Mouse (Mus musculus) liver, embryonic 12.5 days (tissue): ENCODE measurements around the gene Adcy2. TPM values are rescaled to one million over a fixed set of nuclear protein-coding genes. Genes with fewer than 3 reads are reported as not detected.

ENCODE experiments used
- ATAC-seq: fragments of 200-750 bp; cut with Nextera tagmentation; 2 replicates; pipeline ENCODE4 v1.8.0; 2017; ENCODE audit warnings: moderate number of reproducible peaks, mild to moderate bottlenecking, moderate library complexity
- H3K27ac ChIP-seq: fragments of 300-500 bp; sonication (generic); 2 replicates; pipeline ENCODE4 v1.5.1; 2016; ENCODE audit warnings: mild to moderate bottlenecking
- H3K27me3 ChIP-seq: fragments of 300-500 bp; sonication (generic); replicated peaks from 2 replicates; pipeline ENCODE4 v1.6.1; 2016; ENCODE audit warnings: mild to moderate bottlenecking, moderate library complexity
- H3K36me3 ChIP-seq: fragments of 300-500 bp; sonication (generic); 2 replicates; pipeline ENCODE4 v1.6.1; 2016; ENCODE audit warnings: mild to moderate bottlenecking, moderate library complexity
- H3K4me1 ChIP-seq: fragments of 300-500 bp; sonication (generic); 2 replicates; pipeline ENCODE4 v1.6.1; 2016
- H3K4me2 ChIP-seq: fragments of 300-500 bp; sonication (generic); 2 replicates; pipeline ENCODE4 v1.6.1; 2016; ENCODE audit warnings: mild to moderate bottlenecking, moderate library complexity
- H3K4me3 ChIP-seq: fragments of 300-500 bp; sonication (generic); 2 replicates; pipeline ENCODE4 v1.5.1; 2016; ENCODE audit warnings: mild to moderate bottlenecking, moderate library complexity
- H3K9ac ChIP-seq: fragments of 300-500 bp; sonication (generic); 2 replicates; pipeline ENCODE4 v1.6.1; 2016; ENCODE audit warnings: mild to moderate bottlenecking, moderate library complexity
- H3K9me3 ChIP-seq: fragments of 300-500 bp; sonication (generic); replicated peaks from 2 replicates; pipeline ENCODE4 v1.6.1; 2016; ENCODE audit warnings: mild to moderate bottlenecking, moderate library complexity
- WGBS: fragments of 180-500 bp; shearing (Covaris S2); methylation state at CpG from one replicate; pipeline ENCODE4 v1.1.7; 2016; ENCODE audit not compliant: insufficient replicate concordance; 5-methylcytosine and 5-hydroxymethylcytosine counted together
- polyA plus RNA-seq: library from polyadenylated mRNA; unstranded; fragments of >200 nt; fragmentation: Nextera tagmentation; extraction: Ambion mirVana; gene quantifications from 2 replicates; pipeline ENCODE4 v1.2.1, GENCODE M21; 2016

The Adcy2 gene
- polyA plus RNA-seq, 1 experiment from 2014 or later = 0.48 TPM

- Histone ChIP-seq H3K9me3 (peaks cover 7% of the 10 kb centered on the region; the same call in 1 of the 2 replicates), H3K4me2 (no peak overlapping the region), H3K9ac (no peak overlapping the region), H3K4me3 (no peak overlapping the region), H3K27ac (no peak overlapping the region), H3K4me1 (no peaks in the 10 kb centered on the region), H3K36me3 (no peaks in the 10 kb centered on the region), H3K27me3 (no peaks in the 10 kb centered on the region)
- ATAC-seq = no peak
Observed at GRCm38 (mm10) chr13:68793286-68793685, 206.1 kb downstream of the Adcy2 start.

- no peaks in the 10 kb centered on the region for H3K4me1 ChIP-seq
- H3K9me3 ChIP-seq = peaks cover 15% of the 10 kb centered on the region; the same call in 1 of the 2 replicates
- H3K36me3 ChIP-seq = no peaks in the 10 kb centered on the region
- ATAC-seq = no peak
- H3K27me3 ChIP-seq = no peaks in the 10 kb centered on the region
- no peak overlapping the region for H3K4me3 ChIP-seq
- 68% methylated on average over 8 of the region's 8 CpGs for WGBS
- no peak overlapping the region for H3K9ac ChIP-seq
- H3K4me2 ChIP-seq = no peak overlapping the region
- no peak overlapping the region for H3K27ac ChIP-seq
Observed at GRCm38 (mm10) chr13:68787286-68788061, 211.9 kb downstream of the Adcy2 start.

GRCm38 (mm10) chr13:68783096-68783495, 216.2 kb downstream of the Adcy2 start:
- Histone ChIP-seq H3K4me2 (no peak overlapping the region), H3K36me3 (no peaks in the 10 kb centered on the region), H3K27me3 (no peaks in the 10 kb centered on the region), H3K4me3 (no peak overlapping the region), H3K27ac (no peak overlapping the region), H3K4me1 (no peaks in the 10 kb centered on the region), H3K9ac (no peak overlapping the region), H3K9me3 (0 out of 2 replicates have a peak, but pooled peaks cover 10% of the 10 kb centered on the region)
- WGBS = 45% methylated on average over 1 of the region's 1 CpGs
- ATAC-seq = no peak

- H3K4me3 ChIP-seq = no peak overlapping the region
- H3K27ac ChIP-seq = no peak overlapping the region
- no peaks in the 10 kb centered on the region for H3K36me3 ChIP-seq
- H3K4me1 ChIP-seq = no peaks in the 10 kb centered on the region
- no peak for ATAC-seq
- no peaks in the 10 kb centered on the region for H3K27me3 ChIP-seq
- H3K4me2 ChIP-seq = no peak overlapping the region
- 67% methylated on average over 6 of the region's 6 CpGs for WGBS
- no peak overlapping the region for H3K9ac ChIP-seq
- H3K9me3 ChIP-seq = 0 out of 2 replicates have a peak, but pooled peaks cover 1% of the 10 kb centered on the region
Observed at GRCm38 (mm10) chr13:68778011-68778672, 221.2 kb downstream of the Adcy2 start.

GRCm38 (mm10) chr13:68773599-68774211, 225.6 kb downstream of the Adcy2 start:
- Histone ChIP-seq H3K36me3 (no peaks in the 10 kb centered on the region), H3K27me3 (no peaks in the 10 kb centered on the region), H3K4me2 (no peak overlapping the region), H3K4me3 (no peak overlapping the region), H3K27ac (no peak overlapping the region), H3K9ac (no peak overlapping the region), H3K9me3 (no peaks in the 10 kb centered on the region), H3K4me1 (no peaks in the 10 kb centered on the region)
- no peak for ATAC-seq
- 60% methylated on average over 2 of the region's 2 CpGs for WGBS

- 73% methylated on average over 3 of the region's 3 CpGs for WGBS
Observed at GRCm38 (mm10) chr13:68768588-68768987, 230.8 kb downstream of the Adcy2 start.

GRCm38 (mm10) chr13:68765896-68766578, 233.3 kb downstream of the Adcy2 start:
- Histone ChIP-seq H3K27me3 (no peaks in the 10 kb centered on the region), H3K9ac (no peak overlapping the region), H3K4me1 (no peaks in the 10 kb centered on the region), H3K27ac (no peak overlapping the region), H3K36me3 (no peaks in the 10 kb centered on the region), H3K9me3 (peaks cover 8% of the 10 kb centered on the region; the same call in 1 of the 2 replicates), H3K4me3 (no peak overlapping the region), H3K4me2 (no peak overlapping the region)
- 63% methylated on average over 8 of the region's 8 CpGs for WGBS
- no peak for ATAC-seq

More at GRCm38 (mm10) chr13:68768588-68768987, 230.8 kb downstream of the Adcy2 start:
- Histone ChIP-seq H3K27ac (no peak overlapping the region), H3K4me1 (no peaks in the 10 kb centered on the region), H3K36me3 (no peaks in the 10 kb centered on the region), H3K4me3 (no peak overlapping the region), H3K9me3 (peaks cover 6% of the 10 kb centered on the region; the same call in 1 of the 2 replicates), H3K9ac (no peak overlapping the region), H3K4me2 (no peak overlapping the region), H3K27me3 (no peaks in the 10 kb centered on the region)
- ATAC-seq = no peak

GRCm38 (mm10) chr13:68764614-68765013, 234.7 kb downstream of the Adcy2 start:
- ATAC-seq = no peak

DNA sequence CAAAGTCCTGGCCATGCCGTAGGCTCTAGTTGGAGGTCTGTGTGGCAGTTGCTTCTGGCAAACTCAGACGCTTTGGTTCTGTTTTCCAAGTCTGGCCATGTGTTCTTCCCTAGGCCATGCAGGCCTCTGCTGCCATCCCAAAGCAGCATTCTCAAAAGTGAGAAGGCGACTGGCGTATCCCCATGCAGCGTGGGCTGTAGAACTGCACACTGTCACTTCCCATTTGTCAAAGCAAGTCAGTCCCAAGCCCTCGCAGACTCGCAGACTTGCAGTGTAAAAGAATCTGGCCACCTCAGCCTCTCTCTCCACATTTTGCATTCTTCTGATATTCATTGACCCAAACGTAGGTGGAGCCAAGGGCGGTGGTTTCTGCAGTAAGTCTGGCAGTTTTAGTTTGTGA, 249.5 kb downstream of the Adcy2 start:
- Histone ChIP-seq H3K4me3 (no peak overlapping the region), H3K9ac (no peak overlapping the region), H3K27ac (no peak overlapping the region), H3K4me1 (no peaks in the 10 kb centered on the region), H3K27me3 (no peaks in the 10 kb centered on the region), H3K36me3 (no peaks in the 10 kb centered on the region), H3K4me2 (no peak overlapping the region), H3K9me3 (0 out of 2 replicates have a peak, but pooled peaks cover 4% of the 10 kb centered on the region)
- ATAC-seq = no peak
- WGBS = 49% methylated on average over 9 of the region's 9 CpGs

More at GRCm38 (mm10) chr13:68764614-68765013, 234.7 kb downstream of the Adcy2 start:
- Histone ChIP-seq H3K27ac (no peak overlapping the region), H3K4me3 (no peak overlapping the region), H3K4me2 (no peak overlapping the region), H3K9ac (no peak overlapping the region), H3K27me3 (no peaks in the 10 kb centered on the region), H3K9me3 (peaks cover 11% of the 10 kb centered on the region; the same call in 1 of the 2 replicates), H3K36me3 (no peaks in the 10 kb centered on the region), H3K4me1 (no peaks in the 10 kb centered on the region)
- WGBS = 56% methylated on average over 3 of the region's 3 CpGs

GRCm38 (mm10) chr13:68749370-68749769, 250.0 kb downstream of the Adcy2 start:
- H3K9ac ChIP-seq = no peak overlapping the region
- 0 out of 2 replicates have a peak, but pooled peaks cover 4% of the 10 kb centered on the region for H3K9me3 ChIP-seq
- H3K27me3 ChIP-seq = no peaks in the 10 kb centered on the region
- H3K36me3 ChIP-seq = no peaks in the 10 kb centered on the region
- 67% methylated on average over 2 of the region's 2 CpGs for WGBS
- H3K4me1 ChIP-seq = no peaks in the 10 kb centered on the region
- no peak overlapping the region for H3K4me2 ChIP-seq
- no peak overlapping the region for H3K27ac ChIP-seq
- H3K4me3 ChIP-seq = no peak overlapping the region
- no peak for ATAC-seq

DNA sequence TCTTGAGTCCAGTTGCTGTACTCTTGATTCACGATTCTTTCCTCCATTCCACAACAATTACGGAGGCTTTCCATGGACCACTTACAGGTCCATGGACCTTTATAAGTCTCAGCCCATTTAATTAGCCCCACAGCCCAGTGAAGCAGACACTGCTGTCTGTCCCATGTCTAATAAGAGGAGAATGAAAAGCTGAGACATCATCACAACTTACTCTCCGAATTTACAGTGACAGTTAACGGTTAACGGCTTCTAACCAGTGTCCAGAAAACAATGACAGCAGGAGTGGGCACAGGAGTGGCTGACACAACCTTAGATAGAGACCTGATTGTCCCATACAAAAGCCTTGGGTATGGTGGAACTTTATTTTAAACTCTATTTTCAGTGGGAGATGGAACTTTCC, 253.9 kb downstream of the Adcy2 start:
- 70% methylated on average over 5 of the region's 5 CpGs for WGBS
- ATAC-seq = no peak
- Histone ChIP-seq H3K4me1 (no peaks in the 10 kb centered on the region), H3K4me2 (no peak overlapping the region), H3K9ac (no peak overlapping the region), H3K27me3 (no peaks in the 10 kb centered on the region), H3K27ac (no peak overlapping the region), H3K9me3 (peaks cover 10% of the 10 kb centered on the region; the same call in 1 of the 2 replicates), H3K36me3 (no peaks in the 10 kb centered on the region), H3K4me3 (no peak overlapping the region)
